Mouse (Mus musculus): ENCODE results near the gene Ccdc170. TPM values are rescaled to one million over a fixed set of nuclear protein-coding genes. Genes with fewer than 3 reads are reported as not detected.

The Ccdc170 gene
- polyA plus RNA-seq, 1 experiment from 2014 or later, result 0.06 TPM

GRCm38 (mm10) chr10:4473591-4473993 is 8.7 kb upstream of the Ccdc170 start:
- no peaks in the 10 kb centered on the region for H3K36me3 ChIP-seq (replicated peaks; ENCODE audit: control insufficient read depth, insufficient read depth, low read depth, low read length)
- no peaks in the 10 kb centered on the region for H3K9me3 ChIP-seq (replicated peaks; ENCODE audit: control insufficient read depth, low read length)
- no peak overlapping the region for H3K9ac ChIP-seq (replicated peaks; ENCODE audit: low read length)
- ATAC-seq (replicated peaks; ENCODE audit: insufficient number of reproducible peaks, low FRiP score, low TSS enrichment, low read depth), result no peak
- no peak for DNase-seq (ENCODE audit: low spot score)
- no peaks in the 10 kb centered on the region for H3K27me3 ChIP-seq (ENCODE audit: control insufficient read depth, insufficient read depth, low read length)
- H3K4me3 ChIP-seq (ENCODE audit: low read depth, low read length), result no peak overlapping the region
- H3K4me2 ChIP-seq (ENCODE audit: low read depth, low read length), result no peak overlapping the region
- no peaks in the 10 kb centered on the region for H3K4me1 ChIP-seq (ENCODE audit: control insufficient read depth, insufficient read depth, low read length)
- H3K27ac ChIP-seq (replicated peaks; ENCODE audit: low read depth, low read length), result no peak overlapping the region
- 79% methylated on average over 11 of the region's 11 CpGs for WGBS

- no peak overlapping the region for H3K9ac ChIP-seq (replicated peaks; ENCODE audit: low read length)
- no peak for ATAC-seq (replicated peaks; ENCODE audit: insufficient number of reproducible peaks, low FRiP score, low TSS enrichment, low read depth)
- H3K4me3 ChIP-seq (ENCODE audit: low read depth, low read length), result no peak overlapping the region
- H3K4me2 ChIP-seq (ENCODE audit: low read depth, low read length), result no peak overlapping the region
- H3K27ac ChIP-seq (replicated peaks; ENCODE audit: low read depth, low read length), result no peak overlapping the region
- H3K27me3 ChIP-seq (ENCODE audit: control insufficient read depth, insufficient read depth, low read length), result no peaks in the 10 kb centered on the region
- H3K9me3 ChIP-seq (replicated peaks; ENCODE audit: control insufficient read depth, low read length), result no peaks in the 10 kb centered on the region
- DNase-seq (ENCODE audit: low spot score), result no peak
- no peaks in the 10 kb centered on the region for H3K4me1 ChIP-seq (ENCODE audit: control insufficient read depth, insufficient read depth, low read length)
- H3K36me3 ChIP-seq (replicated peaks; ENCODE audit: control insufficient read depth, insufficient read depth, low read depth, low read length), result no peaks in the 10 kb centered on the region
- 88% methylated on average over 3 of the region's 3 CpGs for WGBS
These were observed 6.9 kb upstream of the Ccdc170 start for GRCm38 (mm10) chr10:4475431-4475830.

- ATAC-seq (replicated peaks; ENCODE audit: insufficient number of reproducible peaks, low FRiP score, low TSS enrichment, low read depth) (no peak), DNase-seq (ENCODE audit: low spot score) (no peak)
- 93% methylated on average over 5 of the region's 5 CpGs for WGBS
These were observed 5.7 kb upstream of the Ccdc170 start for GRCm38 (mm10) chr10:4476604-4477003.

GRCm38 (mm10) chr10:4480929-4481328 is 1.4 kb upstream of the Ccdc170 start:
- ATAC-seq (replicated peaks; ENCODE audit: insufficient number of reproducible peaks, low FRiP score, low TSS enrichment, low read depth) (no peak), DNase-seq (ENCODE audit: low spot score) (no peak)
- H3K4me2 ChIP-seq (ENCODE audit: low read depth, low read length), result no peak overlapping the region
- H3K4me1 ChIP-seq (ENCODE audit: control insufficient read depth, insufficient read depth, low read length), result no peaks in the 10 kb centered on the region
- no peak overlapping the region for H3K4me3 ChIP-seq (ENCODE audit: low read depth, low read length)
- no peaks in the 10 kb centered on the region for H3K36me3 ChIP-seq (replicated peaks; ENCODE audit: control insufficient read depth, insufficient read depth, low read depth, low read length)
- H3K27ac ChIP-seq (replicated peaks; ENCODE audit: low read depth, low read length), result no peak overlapping the region
- H3K27me3 ChIP-seq (ENCODE audit: control insufficient read depth, insufficient read depth, low read length), result no peaks in the 10 kb centered on the region
- no peak overlapping the region for H3K9ac ChIP-seq (replicated peaks; ENCODE audit: low read length)
- H3K9me3 ChIP-seq (replicated peaks; ENCODE audit: control insufficient read depth, low read length), result no peaks in the 10 kb centered on the region
- WGBS, result 79% methylated on average over 3 of the region's 3 CpGs

More at GRCm38 (mm10) chr10:4476604-4477003, 5.7 kb upstream of the Ccdc170 start:
- no peaks in the 10 kb centered on the region for H3K9me3 ChIP-seq (replicated peaks; ENCODE audit: control insufficient read depth, low read length)
- H3K27ac ChIP-seq (replicated peaks; ENCODE audit: low read depth, low read length), result no peak overlapping the region
- H3K4me2 ChIP-seq (ENCODE audit: low read depth, low read length), result no peak overlapping the region
- no peaks in the 10 kb centered on the region for H3K27me3 ChIP-seq (ENCODE audit: control insufficient read depth, insufficient read depth, low read length)
- no peak overlapping the region for H3K4me3 ChIP-seq (ENCODE audit: low read depth, low read length)
- H3K9ac ChIP-seq (replicated peaks; ENCODE audit: low read length), result no peak overlapping the region
- no peaks in the 10 kb centered on the region for H3K4me1 ChIP-seq (ENCODE audit: control insufficient read depth, insufficient read depth, low read length)
- H3K36me3 ChIP-seq (replicated peaks; ENCODE audit: control insufficient read depth, insufficient read depth, low read depth, low read length), result no peaks in the 10 kb centered on the region

- no peak overlapping the region for H3K9ac ChIP-seq (replicated peaks; ENCODE audit: low read length)
- DNase-seq (ENCODE audit: low spot score) (no peak), ATAC-seq (replicated peaks; ENCODE audit: insufficient number of reproducible peaks, low FRiP score, low TSS enrichment, low read depth) (no peak)
- no peak overlapping the region for H3K4me2 ChIP-seq (ENCODE audit: low read depth, low read length)
- H3K9me3 ChIP-seq (replicated peaks; ENCODE audit: control insufficient read depth, low read length), result no peaks in the 10 kb centered on the region
- H3K4me1 ChIP-seq (ENCODE audit: control insufficient read depth, insufficient read depth, low read length), result no peaks in the 10 kb centered on the region
- no peak overlapping the region for H3K4me3 ChIP-seq (ENCODE audit: low read depth, low read length)
- H3K27ac ChIP-seq (replicated peaks; ENCODE audit: low read depth, low read length), result no peak overlapping the region
- H3K36me3 ChIP-seq (replicated peaks; ENCODE audit: control insufficient read depth, insufficient read depth, low read depth, low read length), result no peaks in the 10 kb centered on the region
- no peaks in the 10 kb centered on the region for H3K27me3 ChIP-seq (ENCODE audit: control insufficient read depth, insufficient read depth, low read length)
- WGBS, result 78% methylated on average over 8 of the region's 8 CpGs
These were observed 607 bp upstream of the Ccdc170 start for GRCm38 (mm10) chr10:4481695-4482094.

GRCm38 (mm10) chr10:4483848-4484247 is 1.5 kb downstream of the Ccdc170 start:
- Histone ChIP-seq H3K4me2 (ENCODE audit: low read depth, low read length) (no peak overlapping the region), H3K27me3 (ENCODE audit: control insufficient read depth, insufficient read depth, low read length) (no peaks in the 10 kb centered on the region), H3K4me3 (ENCODE audit: low read depth, low read length) (no peak overlapping the region), H3K9ac (replicated peaks; ENCODE audit: low read length) (no peak overlapping the region), H3K36me3 (replicated peaks; ENCODE audit: control insufficient read depth, insufficient read depth, low read depth, low read length) (no peaks in the 10 kb centered on the region), H3K4me1 (ENCODE audit: control insufficient read depth, insufficient read depth, low read length) (no peaks in the 10 kb centered on the region), H3K27ac (replicated peaks; ENCODE audit: low read depth, low read length) (no peak overlapping the region), H3K9me3 (replicated peaks; ENCODE audit: control insufficient read depth, low read length) (no peaks in the 10 kb centered on the region)
- no peak for ATAC-seq (replicated peaks; ENCODE audit: insufficient number of reproducible peaks, low FRiP score, low TSS enrichment, low read depth)
- 74% methylated on average over 1 of the region's 1 CpGs for WGBS
- DNase-seq (ENCODE audit: low spot score), result no peak

GRCm38 (mm10) chr10:4484986-4485385 is 2.7 kb downstream of the Ccdc170 start:
- H3K36me3 ChIP-seq (replicated peaks; ENCODE audit: control insufficient read depth, insufficient read depth, low read depth, low read length), result no peaks in the 10 kb centered on the region
- no peaks in the 10 kb centered on the region for H3K4me1 ChIP-seq (ENCODE audit: control insufficient read depth, insufficient read depth, low read length)
- H3K4me2 ChIP-seq (ENCODE audit: low read depth, low read length), result no peak overlapping the region
- H3K4me3 ChIP-seq (ENCODE audit: low read depth, low read length), result no peak overlapping the region
- no peak for DNase-seq (ENCODE audit: low spot score)
- 84% methylated on average over 9 of the region's 9 CpGs for WGBS
- no peak overlapping the region for H3K9ac ChIP-seq (replicated peaks; ENCODE audit: low read length)
- H3K27ac ChIP-seq (replicated peaks; ENCODE audit: low read depth, low read length), result no peak overlapping the region
- no peaks in the 10 kb centered on the region for H3K9me3 ChIP-seq (replicated peaks; ENCODE audit: control insufficient read depth, low read length)
- no peaks in the 10 kb centered on the region for H3K27me3 ChIP-seq (ENCODE audit: control insufficient read depth, insufficient read depth, low read length)
- ATAC-seq (replicated peaks; ENCODE audit: insufficient number of reproducible peaks, low FRiP score, low TSS enrichment, low read depth), result no peak

GRCm38 (mm10) chr10:4489865-4490264 is 7.6 kb downstream of the Ccdc170 start:
- Histone ChIP-seq H3K27me3 (ENCODE audit: control insufficient read depth, insufficient read depth, low read length) (no peaks in the 10 kb centered on the region), H3K4me2 (ENCODE audit: low read depth, low read length) (no peak overlapping the region), H3K9me3 (replicated peaks; ENCODE audit: control insufficient read depth, low read length) (no peaks in the 10 kb centered on the region), H3K36me3 (replicated peaks; ENCODE audit: control insufficient read depth, insufficient read depth, low read depth, low read length) (no peaks in the 10 kb centered on the region), H3K27ac (replicated peaks; ENCODE audit: low read depth, low read length) (no peak overlapping the region), H3K9ac (replicated peaks; ENCODE audit: low read length) (no peak overlapping the region), H3K4me3 (ENCODE audit: low read depth, low read length) (no peak overlapping the region), H3K4me1 (ENCODE audit: control insufficient read depth, insufficient read depth, low read length) (no peaks in the 10 kb centered on the region)
- no peak for ATAC-seq (replicated peaks; ENCODE audit: insufficient number of reproducible peaks, low FRiP score, low TSS enrichment, low read depth)
- DNase-seq (ENCODE audit: low spot score), result no peak
- WGBS, result 64% methylated on average over 5 of the region's 5 CpGs

Measured in embryonic facial prominence, embryonic 11.5 days (tissue).